Mouse (Mus musculus) central nervous system, embryonic 14 days (tissue): Measurements from ENCODE around the gene Btbd35f25. TPM values are rescaled to one million over a fixed set of nuclear protein-coding genes. Genes with fewer than 3 reads are reported as not detected.

Source experiments
- polyA plus RNA-seq: library from polyadenylated mRNA; depleted of rRNA; stranded (reverse); fragments of >200 nt; gene quantifications from 2 replicates; pipeline ENCODE4 v1.2.3, GENCODE M21; 2012; rRNA removed

Btbd35f25 gene
- polyA plus RNA-seq, result not detected in 2 replicates

DNA sequence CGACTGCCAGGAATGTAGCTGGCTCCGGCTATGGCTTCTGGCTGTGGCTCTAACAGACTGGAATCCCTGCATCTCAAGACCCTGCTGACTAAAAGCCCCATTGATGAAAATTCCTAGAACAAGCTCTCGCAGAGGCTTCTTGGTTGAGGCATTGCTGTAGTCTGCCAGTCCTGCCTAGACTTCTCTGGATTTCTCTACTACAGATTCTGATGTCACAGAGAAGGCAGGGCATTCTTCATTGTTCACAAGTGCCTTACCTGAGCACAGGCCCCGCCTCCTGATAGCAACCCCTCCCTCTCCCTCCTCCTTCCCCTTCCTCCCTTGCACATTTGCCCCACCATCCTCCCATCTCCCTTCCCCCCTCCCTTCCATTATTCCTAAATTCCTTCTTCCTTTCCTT, at the start of gene Btbd35f25:
Btbd35f25 (minus strand) TSS at position 101 of the 400 bp plus-strand sequence.

Other genes with a start within 250 kb of the Btbd35f25 start
- not detected in 2 replicates for gene Gm21883, start 142.9 kb downstream of the Btbd35f25 start, polyA plus RNA-seq
- gene Spin2e, start 98.2 kb downstream of the Btbd35f25 start, polyA plus RNA-seq, result not detected in 2 replicates
- not detected in 2 replicates for gene Gm21637, start 244.9 kb upstream of the Btbd35f25 start, polyA plus RNA-seq